Mouse (Mus musculus): ENCODE data around the gene Wdr70. TPM values are rescaled to one million over a fixed set of nuclear protein-coding genes. Genes with fewer than 3 reads are reported as not detected.

The Wdr70 gene
- polyA plus RNA-seq, 1 experiment, result 3.8 TPM

DNA sequence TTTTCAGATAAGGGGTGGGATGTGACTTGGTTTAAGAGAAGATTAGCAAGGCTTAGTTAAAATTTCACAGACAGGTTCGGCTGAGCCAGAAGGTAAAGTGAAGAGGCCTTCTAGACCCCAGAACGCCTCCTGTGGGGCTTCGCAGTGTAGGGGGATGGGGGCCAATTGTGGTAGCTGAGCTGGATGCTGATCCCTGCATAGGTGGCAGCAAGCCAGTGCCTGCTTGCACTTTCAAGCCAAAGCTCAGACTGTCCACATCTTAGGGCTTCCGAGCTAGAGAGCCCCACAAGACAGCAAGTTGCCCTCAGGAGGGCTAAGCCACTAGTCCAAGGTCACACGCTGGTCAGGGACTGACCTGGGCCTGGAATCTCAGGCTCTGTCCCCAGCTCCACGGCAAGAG is 275.1 kb downstream of the Wdr70 start:
- TF ChIP-seq POLR2A (IDR thresholded peaks at IDR 0.05; ENCODE audit: low read depth, low read length) (no peak), CTCF (IDR thresholded peaks at IDR 0.05; ENCODE audit: extremely low read depth, insufficient read length, insufficient replicate concordance, low read depth, low read length) (no peak)
- 58% methylated on average over 6 of the region's 6 CpGs for WGBS
- Histone ChIP-seq H3K4me3 (ENCODE audit: low read depth, low read length) (no peak overlapping the region), H3K27me3 (ENCODE audit: control insufficient read depth, insufficient read depth, low read length) (peaks cover 6% of the 10 kb centered on the region; the same call in 1 of the 2 replicates), H3K27ac (ENCODE audit: insufficient read depth, low read depth, low read length) (no peak overlapping the region), H3K36me3 (ENCODE audit: control insufficient read depth, insufficient read depth, low read length) (no peaks in the 10 kb centered on the region), H3K4me1 (ENCODE audit: control insufficient read depth, insufficient read depth, insufficient read length, low read length) (no peaks in the 10 kb centered on the region)

Other genes starting within 250 kb of the Wdr70 start
- 1.7 and 2.0 TPM in 2 replicates for gene Nup155, start 10.1 kb upstream of the Wdr70 start, polyA plus RNA-seq (2012; rRNA removed)
- 0.37 and 0.48 TPM in 2 replicates for gene Cplane1, start 69.9 kb upstream of the Wdr70 start, polyA plus RNA-seq (2012; rRNA removed)